Mouse (Mus musculus) G1E (cell line): ENCODE measurements at regions not wholly inside any gene's neighbourhood (a gene's known extent, or its start where the extent isn't known, plus 50 kb on each side); places are given as distances from the start of the nearest gene placed in this dataset.

ENCODE experiments used
- ATAC-seq: 2 replicates; pipeline ENCODE4 v1.8.0; 2016; ENCODE audit warnings: mild to moderate bottlenecking; ENCODE audit not compliant: insufficient number of reproducible peaks, poor library complexity, low FRiP score, severe bottlenecking; ENCODE audit errors: extremely low read depth
- DNase-seq: peaks from one replicate; pipeline ENCODE4 v3.0.0; 2012; ENCODE audit warnings: low spot score
- H3K27me3 ChIP-seq: 2 replicates; pipeline ENCODE4 v1.6.1; 2012; ENCODE audit warnings: mild to moderate bottlenecking, low read length, inconsistent platforms; ENCODE audit not compliant: insufficient read depth
- H3K36me3 ChIP-seq: replicated peaks from 2 replicates; pipeline ENCODE3; 2012; ENCODE audit warnings: mild to moderate bottlenecking, inconsistent platforms
- H3K4me1 ChIP-seq: 2 replicates; pipeline ENCODE4 v1.6.1; 2012; ENCODE audit warnings: low read depth, low read length, inconsistent platforms, mixed read lengths; ENCODE audit not compliant: insufficient read depth
- H3K4me3 ChIP-seq: 2 replicates; pipeline ENCODE4 v1.5.1; 2012; ENCODE audit warnings: low read depth, mild to moderate bottlenecking, inconsistent platforms, low read length, moderate library complexity, mixed read lengths
- H3K9me3 ChIP-seq: replicated peaks from 2 replicates; pipeline ENCODE4 v1.6.1; 2012; ENCODE audit warnings: inconsistent platforms
- CTCF ChIP-seq: IDR thresholded peaks from 2 replicates; pipeline ENCODE4 v1.5.1; 2012; ENCODE audit warnings: low read depth, low read length, inconsistent platforms, mixed read lengths
- GATA1 ChIP-seq: IDR thresholded peaks from 2 replicates; pipeline ENCODE4 v1.6.1; 2012; ENCODE audit warnings: borderline replicate concordance, low read length, inconsistent platforms, mixed read lengths
- GATA2 ChIP-seq: IDR thresholded peaks from 2 replicates; pipeline ENCODE4 v1.6.1; 2012; ENCODE audit warnings: low read depth, low read length, inconsistent platforms, borderline replicate concordance
- POLR2AphosphoS5 ChIP-seq: IDR thresholded peaks from 2 replicates; pipeline ENCODE4 v1.6.1; 2012; ENCODE audit warnings: low read depth, low read length, inconsistent platforms; ENCODE audit not compliant: insufficient replicate concordance
- TAL1 ChIP-seq: conservative IDR thresholded peaks from 2 replicates; pipeline ENCODE4 v1.6.1; 2012; ENCODE audit warnings: low read depth, low read length, inconsistent platforms, mixed read lengths

- DNase-seq (no peak), ATAC-seq (no peak)
- 0 out of 2 replicates have a peak, but pooled peaks cover 2% of the 10 kb centered on the region for H3K9me3 ChIP-seq
- no peak overlapping the region for H3K4me3 ChIP-seq
- no peak for TF ChIP-seq TAL1
- no peak for TF ChIP-seq GATA2
- no peak for TF ChIP-seq CTCF
- no peak for TF ChIP-seq POLR2AphosphoS5
- no peak for TF ChIP-seq GATA1
- H3K4me1 ChIP-seq = peaks cover 20% of the 10 kb centered on the region
- H3K36me3 ChIP-seq = no peaks in the 10 kb centered on the region
- no peaks in the 10 kb centered on the region for H3K27me3 ChIP-seq
Observed at GRCm38 (mm10) chr5:75791738-75792137, 186.5 kb downstream of the Kdr start.

GRCm38 (mm10) chr5:75788087-75788486 is 190.2 kb downstream of the Kdr start:
- no peak for ATAC-seq

GRCm38 (mm10) chr5:75786196-75786595 is 192.1 kb downstream of the Kdr start:
- ATAC-seq (no peak), DNase-seq (no peak)
- H3K36me3 ChIP-seq = no peaks in the 10 kb centered on the region
- no peaks in the 10 kb centered on the region for H3K27me3 ChIP-seq
- no peaks in the 10 kb centered on the region for H3K9me3 ChIP-seq
- H3K4me1 ChIP-seq = peaks cover 39% of the 10 kb centered on the region
- no peak overlapping the region for H3K4me3 ChIP-seq
- no peak for TF ChIP-seq CTCF
- TF ChIP-seq POLR2AphosphoS5 = no peak
- TF ChIP-seq GATA2 = no peak
- no peak for TF ChIP-seq TAL1

More at GRCm38 (mm10) chr5:75788087-75788486, 190.2 kb downstream of the Kdr start:
- Histone ChIP-seq H3K36me3 (no peaks in the 10 kb centered on the region), H3K4me1 (peaks cover 38% of the 10 kb centered on the region), H3K4me3 (no peak overlapping the region), H3K9me3 (no peaks in the 10 kb centered on the region), H3K27me3 (no peaks in the 10 kb centered on the region)
- no peak for DNase-seq
- TF ChIP-seq GATA1 (no peak), TAL1 (no peak), CTCF (no peak), GATA2 (no peak), POLR2AphosphoS5 (no peak)

GRCm38 (mm10) chr5:75784998-75785593 is 193.2 kb downstream of the Kdr start:
- DNase-seq = no peak
- H3K36me3 ChIP-seq = no peaks in the 10 kb centered on the region
- TF ChIP-seq TAL1 (no peak), POLR2AphosphoS5 (no peak), CTCF (no peak), GATA2 (no peak), GATA1 (no peak)
- peaks cover 36% of the 10 kb centered on the region for H3K4me1 ChIP-seq
- no peaks in the 10 kb centered on the region for H3K9me3 ChIP-seq
- no peaks in the 10 kb centered on the region for H3K27me3 ChIP-seq
- ATAC-seq = no peak
- H3K4me3 ChIP-seq = no peak overlapping the region

- no peaks in the 10 kb centered on the region for H3K27me3 ChIP-seq
- no peaks in the 10 kb centered on the region for H3K36me3 ChIP-seq
- DNase-seq (no peak), ATAC-seq (no peak)
- H3K4me3 ChIP-seq = no peak overlapping the region
- no peaks in the 10 kb centered on the region for H3K9me3 ChIP-seq
- TF ChIP-seq TAL1 (no peak), GATA2 (no peak), CTCF (no peak), POLR2AphosphoS5 (no peak), GATA1 (no peak)
- peaks cover 39% of the 10 kb centered on the region for H3K4me1 ChIP-seq
Observed at GRCm38 (mm10) chr5:75770592-75770991, 195.9 kb downstream of the Kit start.

- H3K4me3 ChIP-seq = no peak overlapping the region
- no peaks in the 10 kb centered on the region for H3K36me3 ChIP-seq
- no peak for DNase-seq
- H3K27me3 ChIP-seq = no peaks in the 10 kb centered on the region
- TF ChIP-seq GATA1 = no peak
- TF ChIP-seq POLR2AphosphoS5 = no peak
- TF ChIP-seq GATA2 = no peak
- H3K4me1 ChIP-seq = peaks cover 57% of the 10 kb centered on the region
- no peaks in the 10 kb centered on the region for H3K9me3 ChIP-seq
- no peak for ATAC-seq
Observed at GRCm38 (mm10) chr5:75767213-75767612, 192.5 kb downstream of the Kit start.
